Mouse (Mus musculus): ENCODE measurements around the gene Nectin2. TPM values are rescaled to one million over a fixed set of nuclear protein-coding genes. Genes with fewer than 3 reads are reported as not detected.

The Nectin2 gene
- polyA plus RNA-seq, 1 experiment = 7.7 TPM

DNA sequence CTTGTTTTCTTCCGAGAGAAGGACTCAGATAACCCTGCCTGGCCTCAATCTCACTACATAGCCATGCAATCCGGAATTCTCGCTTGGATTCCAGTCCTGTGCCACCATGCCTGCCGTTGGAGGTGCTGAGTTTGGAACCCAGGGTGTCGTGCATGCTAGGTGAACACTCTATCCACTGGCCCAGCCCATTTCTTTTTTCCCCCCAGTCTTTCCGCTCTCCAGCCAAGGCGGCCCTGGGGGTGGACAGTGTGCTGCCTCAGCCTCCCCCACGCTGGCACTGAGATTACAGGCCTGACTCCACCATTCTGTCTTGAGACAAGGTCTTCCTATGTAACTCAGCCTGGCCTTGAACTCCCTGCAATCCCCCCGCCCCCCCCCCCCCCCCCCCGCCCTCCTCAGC lies 4.3 kb downstream of the Nectin2 start:
- DNase-seq (ENCODE audit: extremely low spot score in 1 of 2, low spot score in 1 of 2) = no peak

DNA sequence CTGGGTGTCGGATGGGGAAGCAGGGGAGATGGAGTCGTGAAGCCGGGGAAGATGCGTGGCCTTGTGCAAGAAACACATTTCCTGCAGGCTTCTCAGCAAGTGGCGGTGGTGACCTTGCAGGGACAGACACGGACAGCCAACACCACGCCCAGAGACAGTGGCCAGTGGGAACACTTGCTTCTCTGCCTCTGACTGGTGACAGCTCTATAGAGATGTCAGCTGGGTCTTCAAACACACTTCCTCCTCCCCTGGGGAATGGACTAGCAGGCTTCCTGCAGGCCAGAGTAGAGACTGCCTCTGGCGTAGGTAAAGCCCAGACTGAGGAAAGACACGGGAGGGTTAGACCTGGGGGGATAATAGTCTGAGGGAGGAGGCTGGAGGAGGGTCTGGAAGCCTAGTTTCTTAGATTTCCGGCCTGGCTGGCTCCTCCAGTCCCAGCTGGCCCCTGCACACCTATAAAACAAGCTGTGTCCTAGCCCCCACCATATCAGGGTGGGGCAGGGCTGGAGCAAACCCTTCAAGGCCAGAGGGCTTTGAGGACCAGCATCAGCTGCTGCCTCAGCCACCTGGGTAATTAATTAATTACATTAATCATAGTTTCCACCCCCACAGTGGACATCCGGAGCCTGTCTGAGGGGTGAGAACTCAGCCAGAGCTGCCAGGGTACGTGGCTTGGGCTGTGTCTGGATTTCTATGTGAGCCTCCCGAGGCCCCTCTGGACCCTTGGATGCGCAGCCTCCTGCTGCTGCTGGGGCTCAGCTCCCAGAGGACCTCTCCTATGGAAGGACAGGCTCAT lies 5.5 kb downstream of the Nectin2 start:
- no peak for DNase-seq (ENCODE audit: extremely low spot score in 1 of 2, low spot score in 1 of 2)

- no peak for DNase-seq (ENCODE audit: extremely low spot score in 1 of 2, low spot score in 1 of 2)
Measured at GRCm38 (mm10) chr7:19743791-19744190, 6.5 kb downstream of the Nectin2 start.

DNA sequence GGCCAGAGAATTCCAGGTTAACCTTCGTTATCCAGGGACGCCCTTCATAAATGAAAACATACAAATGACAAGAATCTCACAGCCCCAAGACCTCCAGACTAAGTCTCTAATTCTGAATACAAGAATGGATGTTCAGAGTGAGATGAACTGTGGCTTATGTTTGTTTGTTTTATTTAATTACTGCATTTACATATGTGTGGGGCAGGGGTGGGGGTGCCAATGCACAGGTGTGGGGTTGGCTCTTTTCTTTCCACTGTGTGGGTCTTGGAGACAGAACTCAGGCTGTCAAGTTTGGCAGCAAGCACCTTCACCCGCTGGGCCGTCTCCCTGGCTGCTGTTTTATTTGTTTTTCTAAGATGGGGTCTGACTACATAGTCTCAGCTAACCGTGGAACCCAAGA lies 7.8 kb downstream of the Nectin2 start:
- DNase-seq (ENCODE audit: extremely low spot score in 1 of 2, low spot score in 1 of 2) = no peak

- no peak for DNase-seq (ENCODE audit: extremely low spot score in 1 of 2, low spot score in 1 of 2)
Measured at GRCm38 (mm10) chr7:19741329-19742031, 8.8 kb downstream of the Nectin2 start.

GRCm38 (mm10) chr7:19740269-19740668 lies 10.0 kb downstream of the Nectin2 start:
- DNase-seq (ENCODE audit: extremely low spot score in 1 of 2, low spot score in 1 of 2) = no peak

- no peak for DNase-seq (ENCODE audit: extremely low spot score in 1 of 2, low spot score in 1 of 2)
Measured at GRCm38 (mm10) chr7:19738771-19739170, 11.5 kb downstream of the Nectin2 start.

DNA sequence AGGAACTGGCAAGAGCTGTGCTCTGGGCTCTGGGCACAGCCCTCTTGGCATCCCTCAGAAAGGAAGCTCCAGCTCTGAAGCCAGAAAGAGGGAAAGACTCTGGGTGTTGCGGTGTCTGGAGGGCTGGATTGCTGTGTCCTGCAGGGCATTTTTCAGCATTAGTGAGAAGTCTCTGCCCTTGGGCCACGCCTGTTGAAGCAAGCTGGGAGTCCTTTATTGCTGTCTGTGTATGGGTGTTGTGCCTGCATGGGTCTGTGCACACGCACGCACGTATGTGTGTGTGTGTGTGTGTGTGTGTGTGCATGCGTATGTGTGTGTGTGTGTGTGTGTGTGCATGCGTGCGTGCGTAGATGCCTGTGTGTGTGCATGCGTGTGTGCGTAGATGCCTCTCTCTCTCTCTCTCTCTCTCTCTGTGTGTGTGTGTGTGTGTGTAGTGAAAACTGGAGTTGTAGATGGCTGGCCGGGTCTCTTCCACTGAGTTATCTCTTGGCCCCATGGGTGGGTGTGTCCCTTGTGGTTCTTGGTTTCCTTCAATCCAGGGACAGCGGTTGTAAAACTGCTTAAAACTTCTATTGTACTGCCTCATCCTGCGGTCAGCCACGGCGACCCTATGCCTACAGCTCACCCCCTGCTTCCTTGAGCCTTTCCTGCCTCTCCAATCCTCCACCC lies 13.8 kb downstream of the Nectin2 start:
- DNase-seq (ENCODE audit: extremely low spot score in 1 of 2, low spot score in 1 of 2) = no peak

GRCm38 (mm10) chr7:19734178-19734666 lies 16.1 kb downstream of the Nectin2 start:
- DNase-seq (ENCODE audit: extremely low spot score in 1 of 2, low spot score in 1 of 2) = no peak

DNA sequence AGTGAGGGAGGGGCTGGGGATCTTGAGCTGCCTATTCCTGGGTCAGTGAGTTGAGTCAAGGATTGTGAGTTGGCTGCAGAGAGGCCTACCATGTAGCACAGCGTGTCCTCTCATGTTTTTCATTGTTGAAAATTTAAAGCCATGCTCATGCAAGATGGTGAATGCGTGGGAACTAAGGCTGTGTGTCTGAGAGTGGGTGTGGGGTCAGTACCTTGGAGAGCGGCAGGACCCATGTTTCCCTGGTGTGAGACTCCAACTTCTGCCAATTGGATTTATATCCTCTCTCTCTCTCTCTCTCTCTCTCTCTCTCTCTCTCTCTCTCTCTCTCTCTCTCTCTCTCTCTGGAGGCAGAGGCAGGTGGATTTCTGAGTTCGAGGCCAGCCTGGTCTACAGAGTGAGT lies 23.7 kb downstream of the Nectin2 start:
- no peak for DNase-seq (ENCODE audit: extremely low spot score in 1 of 2, low spot score in 1 of 2)

DNA sequence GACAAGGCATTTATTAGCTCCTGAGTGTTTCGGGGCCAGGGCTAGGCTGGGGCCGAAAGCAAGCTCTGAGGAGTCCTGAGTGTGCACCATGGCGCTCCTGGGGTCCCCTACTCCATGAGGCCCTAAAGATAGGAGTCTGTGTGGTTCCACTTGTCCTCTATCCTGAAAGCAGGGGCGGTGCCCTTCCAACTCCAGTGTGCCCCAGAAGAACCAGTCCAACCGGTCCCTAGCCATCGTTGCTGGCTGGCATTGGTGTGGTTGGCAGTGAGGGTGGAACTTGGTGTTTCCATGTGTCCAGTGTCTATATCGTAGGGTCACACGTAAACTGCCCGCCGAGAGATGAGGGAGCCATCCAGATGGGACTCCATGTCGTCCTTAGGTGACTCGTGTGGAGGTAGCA lies 26.1 kb downstream of the Nectin2 start:
- no peak for DNase-seq (ENCODE audit: extremely low spot score in 1 of 2, low spot score in 1 of 2)

DNA sequence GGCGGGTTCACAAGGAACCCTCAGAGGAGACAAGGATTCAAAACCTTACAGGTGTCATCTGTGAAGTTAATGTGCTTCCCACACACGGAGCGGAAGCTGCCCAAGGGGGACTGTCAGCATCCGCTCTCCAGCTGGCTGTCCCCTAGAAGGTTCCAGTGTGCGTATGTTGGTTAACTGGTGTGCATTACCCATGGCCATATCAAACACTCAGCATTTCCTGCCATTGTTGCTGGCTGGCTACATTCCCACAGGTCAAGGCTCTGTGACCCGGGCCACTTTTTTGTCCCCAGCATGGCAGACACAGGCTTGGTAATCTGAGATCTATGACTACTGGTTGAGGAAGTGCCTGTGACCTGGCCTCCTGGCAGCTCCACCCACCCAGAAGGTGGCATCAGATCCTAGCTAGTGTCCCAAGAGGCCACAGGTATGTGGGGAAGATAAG lies 27.5 kb downstream of the Nectin2 start:
- DNase-seq (ENCODE audit: extremely low spot score in 1 of 2, low spot score in 1 of 2) = no peak

DNA sequence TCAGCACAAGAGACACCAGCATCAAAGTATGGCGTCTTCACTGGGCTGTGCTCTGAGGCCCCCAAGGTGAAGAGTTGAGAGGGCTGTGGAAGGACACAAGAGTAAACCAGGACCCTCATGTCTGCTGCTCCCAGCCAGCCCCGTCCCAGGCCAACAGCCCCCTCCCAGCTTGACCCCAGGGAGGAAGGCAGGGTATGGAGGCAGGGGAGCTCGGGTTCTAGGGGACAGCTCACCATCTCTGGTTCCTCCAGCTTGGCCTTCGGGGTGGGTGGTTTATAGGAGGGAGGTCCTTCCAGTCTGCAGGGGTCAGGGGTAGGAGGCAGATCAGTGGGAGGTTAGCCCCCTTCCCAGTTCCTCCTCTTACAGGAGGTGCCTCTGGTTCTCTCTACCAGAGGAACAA lies 31.1 kb downstream of the Nectin2 start:
- no peak for DNase-seq (ENCODE audit: extremely low spot score in 1 of 2, low spot score in 1 of 2)

DNA sequence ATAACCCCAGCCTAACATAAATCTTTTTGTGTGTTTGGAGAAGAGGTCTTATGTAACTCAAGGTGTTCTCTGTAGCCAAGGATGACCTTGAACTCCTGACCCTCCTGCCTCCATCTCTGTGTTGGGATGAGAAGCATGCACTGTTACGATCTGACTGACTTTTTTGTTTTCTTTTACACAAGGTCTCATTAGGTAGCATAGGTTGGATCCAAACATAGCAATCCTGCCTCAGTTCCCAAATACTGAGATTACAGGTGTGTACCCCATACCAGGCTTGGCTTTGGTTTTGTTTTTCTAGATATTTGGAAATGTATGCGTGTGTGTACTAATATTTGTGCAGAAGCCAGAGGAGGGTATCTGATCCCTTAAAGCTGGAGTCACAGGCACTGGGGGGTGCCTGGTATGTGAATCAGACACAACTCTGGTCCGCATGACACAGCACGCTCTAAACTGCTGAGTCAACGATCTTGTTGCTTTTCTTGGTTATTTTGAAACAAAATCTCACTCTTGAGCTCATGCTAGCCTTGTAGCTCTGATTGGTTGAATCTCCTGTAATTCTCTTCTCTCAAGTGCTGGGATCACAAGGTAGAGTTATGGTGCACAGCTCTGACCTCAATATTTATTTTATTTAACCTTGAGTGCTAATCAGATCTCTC lies 31.9 kb downstream of the Nectin2 start:
- DNase-seq (ENCODE audit: extremely low spot score in 1 of 2, low spot score in 1 of 2) = no peak

GRCm38 (mm10) chr7:19717346-19717745 lies 32.9 kb downstream of the Nectin2 start:
- no peak for DNase-seq (ENCODE audit: extremely low spot score in 1 of 2, low spot score in 1 of 2)

GRCm38 (mm10) chr7:19716822-19717221 lies 33.5 kb downstream of the Nectin2 start:
- DNase-seq (ENCODE audit: extremely low spot score in 1 of 2, low spot score in 1 of 2) = no peak

DNA sequence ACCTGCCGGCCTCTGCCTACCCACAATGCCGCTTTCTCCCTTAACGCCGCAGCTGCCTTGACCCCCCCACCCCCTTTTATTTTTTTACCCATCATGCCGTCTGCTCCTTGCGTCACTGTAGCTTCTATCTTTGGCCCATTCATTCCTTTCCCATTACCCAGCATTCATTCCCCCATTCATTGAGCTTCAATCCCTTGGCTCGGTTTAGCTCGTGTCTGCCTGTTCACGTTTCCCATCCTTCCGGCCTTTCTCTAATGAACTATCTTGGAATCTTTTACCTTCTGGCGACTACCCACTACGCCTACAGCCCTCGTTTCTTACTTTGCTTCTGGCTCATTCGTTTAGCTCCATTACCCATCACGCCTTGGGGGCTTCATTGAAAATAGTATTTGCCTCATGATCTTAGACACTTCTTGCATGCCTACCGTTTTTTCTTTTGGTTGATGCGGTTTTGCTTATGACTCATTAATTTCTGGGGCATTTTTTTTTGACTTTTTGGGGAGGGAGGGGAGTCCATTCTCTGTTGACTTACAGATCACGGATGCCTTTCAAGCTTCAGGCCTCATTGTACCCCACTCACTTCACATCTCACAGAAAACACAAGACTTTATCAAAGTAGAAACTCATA lies 34.1 kb downstream of the Nectin2 start:
- no peak for DNase-seq (ENCODE audit: extremely low spot score in 1 of 2, low spot score in 1 of 2)

DNA sequence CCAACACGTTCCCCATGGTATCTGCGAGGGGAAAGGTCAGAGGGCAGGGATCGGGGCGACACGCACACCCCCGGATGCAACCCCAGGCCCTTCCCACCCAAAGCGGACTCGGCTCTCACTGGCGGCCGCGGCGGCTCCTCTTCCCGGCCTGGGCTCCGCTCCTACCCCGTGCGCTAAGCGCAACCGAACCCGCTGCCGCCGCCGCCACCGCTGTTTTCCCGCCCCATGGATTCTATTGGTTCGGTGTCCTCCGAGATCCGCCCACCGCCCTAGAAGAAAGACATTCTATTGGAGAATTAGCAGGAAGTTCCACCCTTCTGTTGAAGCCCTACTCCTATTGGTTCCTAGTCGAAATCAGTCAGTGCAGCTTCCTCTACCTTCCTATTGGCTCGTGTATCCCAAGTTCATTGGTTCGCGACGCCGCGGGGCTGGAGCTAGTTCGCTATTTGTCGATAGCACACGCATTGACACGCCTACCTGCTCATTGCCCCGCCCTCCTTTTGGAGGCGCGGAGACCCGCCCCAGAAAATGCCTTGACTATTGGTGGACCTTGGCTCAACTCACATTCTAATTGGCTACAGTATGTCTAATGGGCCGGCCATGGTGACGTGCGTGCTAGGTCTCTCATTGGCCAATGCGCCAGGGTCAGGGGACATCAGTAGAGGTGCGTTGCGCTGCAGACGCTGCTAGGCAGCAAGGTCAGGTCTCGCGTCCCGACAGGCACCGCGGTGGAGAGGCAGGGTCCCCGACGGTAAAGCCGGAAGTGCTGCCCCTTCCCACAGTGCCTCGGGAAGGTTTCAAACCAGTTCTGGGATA lies 34.8 kb downstream of the Nectin2 start, which contains the start of gene Tomm40:
Gene Tomm40 (minus strand): TSS at position 200 of the 816 bp plus-strand sequence.
- peak; percentile 99 to 100 for DNase-seq (ENCODE audit: extremely low spot score in 1 of 2, low spot score in 1 of 2)

DNA sequence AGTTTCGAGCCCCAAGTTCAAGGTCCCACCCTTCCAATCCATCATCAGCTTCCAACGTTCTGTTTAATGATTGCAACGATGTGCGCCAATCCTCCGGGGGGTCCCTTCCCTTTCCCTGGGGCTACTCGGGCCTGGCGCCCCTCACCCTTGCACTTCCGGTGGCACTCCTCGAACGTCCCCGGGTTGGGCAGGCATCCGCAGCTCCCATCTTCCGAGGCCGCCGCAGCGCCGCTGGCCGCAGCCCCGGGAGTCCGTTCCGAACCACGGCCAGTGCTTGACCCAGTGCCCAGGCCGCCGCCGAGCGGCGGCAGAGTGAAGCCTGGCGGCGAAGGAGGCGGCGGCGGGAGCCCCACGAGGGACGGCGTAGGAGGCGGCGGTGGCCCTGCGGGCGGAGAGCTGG lies 35.4 kb downstream of the Nectin2 start:
- DNase-seq (ENCODE audit: extremely low spot score in 1 of 2, low spot score in 1 of 2) = no peak
